Mouse (Mus musculus) small intestine, adult 2 months (tissue): ENCODE measurements around the gene Fip1l1. TPM values are rescaled to one million over a fixed set of nuclear protein-coding genes. Genes with fewer than 3 reads are reported as not detected.

Experiments
- H3K27ac ChIP-seq: fragments of 200-500 bp; 2 replicates; pipeline ENCODE4 v1.5.1; 2012; ENCODE audit warnings: low read depth, low read length, control low read depth, inconsistent platforms; ENCODE audit not compliant: insufficient read depth
- H3K27me3 ChIP-seq: fragments of 200-500 bp; 2 replicates; pipeline ENCODE4 v1.6.1; 2012; ENCODE audit warnings: mild to moderate bottlenecking, moderate library complexity, low read length, inconsistent platforms; ENCODE audit not compliant: control insufficient read depth, insufficient read depth
- H3K36me3 ChIP-seq: fragments of 200-500 bp; 2 replicates; pipeline ENCODE4 v1.6.1; 2012; ENCODE audit warnings: mild to moderate bottlenecking, low read length, control low read depth, inconsistent platforms; ENCODE audit not compliant: control insufficient read depth, insufficient read depth
- H3K4me1 ChIP-seq: fragments of 200-500 bp; 2 replicates; pipeline ENCODE4 v1.6.1; 2012; ENCODE audit warnings: low read length, inconsistent platforms, mixed read lengths; ENCODE audit not compliant: control insufficient read depth, insufficient read depth, insufficient read length
- H3K4me3 ChIP-seq: fragments of 200-500 bp; 2 replicates; pipeline ENCODE4 v1.5.1; 2012; ENCODE audit warnings: low read depth, mild to moderate bottlenecking, control low read depth, inconsistent platforms, low read length, moderate library complexity
- CTCF ChIP-seq: fragments of 200-500 bp; IDR thresholded peaks from 2 replicates; pipeline ENCODE4 v1.5.1; 2012; ENCODE audit warnings: low read depth, mild to moderate bottlenecking, control low read depth, inconsistent platforms, low read length, moderate library complexity, mixed read lengths; ENCODE audit not compliant: insufficient replicate concordance, insufficient read length; ENCODE audit errors: extremely low read depth
- POLR2A ChIP-seq: fragments of 200-500 bp; IDR thresholded peaks from 2 replicates; pipeline ENCODE4 v1.6.1; 2012; ENCODE audit warnings: low read depth, mild to moderate bottlenecking, control low read depth, inconsistent platforms, low read length, moderate library complexity
- WGBS: fragments of 180-500 bp; shearing (Covaris S2); methylation state at CpG from one replicate; pipeline ENCODE4 v1.1.7; 2018; 5-methylcytosine and 5-hydroxymethylcytosine counted together
- polyA plus RNA-seq: library from polyadenylated mRNA; depleted of rRNA; stranded (reverse); fragments of >200 nt; gene quantifications from 2 replicates; pipeline ENCODE4 v1.2.3, GENCODE M21; 2012; rRNA removed

The Fip1l1 gene
- 5.7 and 19.6 TPM in 2 replicates for polyA plus RNA-seq

DNA sequence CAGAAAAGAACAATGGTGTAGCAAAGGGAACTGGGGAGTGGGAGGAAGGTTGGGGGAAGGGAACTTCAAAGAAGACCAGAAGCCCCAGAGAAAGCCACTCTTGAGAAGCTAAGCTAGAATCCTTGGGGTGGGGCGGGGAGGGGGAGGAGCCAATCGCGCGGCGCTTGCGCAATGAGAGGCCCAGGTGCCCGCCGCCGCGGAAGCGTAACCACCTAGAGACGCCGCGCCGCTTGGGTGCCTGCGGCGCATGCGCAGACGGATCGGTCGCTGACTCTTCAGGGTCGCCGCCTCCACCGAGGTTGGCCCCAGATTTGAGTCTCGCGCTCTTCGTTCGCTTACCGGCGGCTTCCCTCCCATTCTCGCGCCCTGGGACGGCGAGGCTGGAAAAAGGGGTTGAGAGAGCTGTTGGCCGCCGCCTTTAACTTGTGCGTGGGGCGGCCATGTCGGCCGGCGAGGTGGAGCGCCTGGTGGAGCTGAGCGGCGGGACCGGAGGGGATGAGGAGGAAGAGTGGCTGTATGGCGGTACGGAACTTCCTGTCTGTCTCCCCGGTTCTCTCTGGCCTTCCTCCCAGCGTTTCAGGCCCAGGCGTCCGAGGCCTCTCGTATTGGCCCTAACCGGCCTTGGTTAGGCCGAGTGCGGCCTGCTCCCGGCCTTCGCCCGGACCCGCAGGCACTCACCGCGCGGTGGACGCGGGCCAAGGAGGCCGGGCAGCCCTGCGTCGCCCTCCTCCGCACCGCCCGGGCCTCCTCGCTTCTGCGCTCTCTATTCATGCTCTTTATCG is at the start of gene Fip1l1:
Gene Fip1l1 (plus strand): TSS at position 210 of the 782 bp plus-strand sequence.
- under 1% methylated on average over 73 of the region's 73 CpGs for WGBS
- Histone ChIP-seq H3K4me1 (peaks cover 2% of the 10 kb centered on the region), H3K27ac (peak within 1 kb of the TSS; percentile 76), H3K4me3 (peak within 1 kb of the TSS; percentile 77), H3K36me3 (peaks cover 6% of the 10 kb centered on the region; the same call in 1 of the 2 replicates), H3K27me3 (no peaks in the 10 kb centered on the region)
- peak; percentile 44 for TF ChIP-seq POLR2A
- TF ChIP-seq CTCF = no peak

- H3K4me1 ChIP-seq = no peaks in the 10 kb centered on the region
- H3K36me3 ChIP-seq = no peaks in the 10 kb centered on the region
- TF ChIP-seq CTCF (no peak), POLR2A (no peak)
- H3K27me3 ChIP-seq = no peaks in the 10 kb centered on the region
- H3K27ac ChIP-seq = no peak overlapping the region
- WGBS = 71% methylated on average over 3 of the region's 3 CpGs
- no peak overlapping the region for H3K4me3 ChIP-seq
These were observed 42.5 kb upstream of the Fip1l1 start for GRCm38 (mm10) chr5:74492705-74493104.

DNA sequence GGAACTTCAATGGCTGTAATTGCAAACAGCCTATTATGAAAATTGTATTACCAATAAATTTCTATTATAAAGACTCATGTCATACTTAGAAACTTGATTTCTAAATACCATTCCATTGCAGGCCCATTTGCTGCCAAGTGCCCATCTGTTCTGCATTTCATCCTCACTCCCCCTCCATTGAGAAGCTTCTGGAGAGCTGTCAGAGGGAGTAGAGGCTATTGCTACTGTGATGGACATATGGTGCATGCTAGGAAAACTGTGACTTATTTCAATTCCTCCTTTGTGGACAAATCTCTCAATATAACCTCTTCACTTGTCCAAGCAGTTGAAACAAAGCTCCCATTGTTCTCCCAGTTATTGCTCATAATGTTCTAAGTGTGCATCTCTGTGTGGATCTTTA is 23.6 kb upstream of the Fip1l1 start:
- Histone ChIP-seq H3K4me3 (no peak overlapping the region), H3K27me3 (no peaks in the 10 kb centered on the region), H3K4me1 (no peaks in the 10 kb centered on the region), H3K27ac (no peak overlapping the region), H3K36me3 (peaks cover 3% of the 10 kb centered on the region; the same call in 1 of the 2 replicates)
- no peak for TF ChIP-seq POLR2A
- TF ChIP-seq CTCF = no peak

DNA sequence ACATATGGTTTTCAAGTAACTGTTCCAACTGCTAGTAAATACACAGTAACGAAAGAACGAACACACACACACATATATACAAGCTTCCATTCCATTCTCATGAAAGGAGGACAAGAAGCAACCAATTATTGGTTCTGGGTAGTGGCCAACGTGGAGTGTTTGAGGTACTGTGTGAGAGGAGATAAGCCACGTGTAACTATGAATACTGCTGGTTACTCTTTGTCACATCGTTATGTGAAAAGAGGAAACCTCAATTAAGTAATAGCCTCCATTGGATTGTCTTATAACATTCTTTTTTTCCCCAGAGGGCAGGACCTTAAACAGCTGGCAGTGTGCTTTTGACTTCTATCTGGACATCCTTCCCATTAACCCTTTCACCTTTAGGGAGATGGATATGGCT is 8.2 kb upstream of the Fip1l1 start:
- no peak for TF ChIP-seq POLR2A
- no peak for TF ChIP-seq CTCF
- WGBS = 61% methylated on average over 5 of the region's 5 CpGs
- H3K27me3 ChIP-seq = no peaks in the 10 kb centered on the region
- H3K4me1 ChIP-seq = peaks cover 5% of the 10 kb centered on the region; the same call in 1 of the 2 replicates
- no peaks in the 10 kb centered on the region for H3K36me3 ChIP-seq
- no peak overlapping the region for H3K27ac ChIP-seq
- H3K4me3 ChIP-seq = no peak overlapping the region

DNA sequence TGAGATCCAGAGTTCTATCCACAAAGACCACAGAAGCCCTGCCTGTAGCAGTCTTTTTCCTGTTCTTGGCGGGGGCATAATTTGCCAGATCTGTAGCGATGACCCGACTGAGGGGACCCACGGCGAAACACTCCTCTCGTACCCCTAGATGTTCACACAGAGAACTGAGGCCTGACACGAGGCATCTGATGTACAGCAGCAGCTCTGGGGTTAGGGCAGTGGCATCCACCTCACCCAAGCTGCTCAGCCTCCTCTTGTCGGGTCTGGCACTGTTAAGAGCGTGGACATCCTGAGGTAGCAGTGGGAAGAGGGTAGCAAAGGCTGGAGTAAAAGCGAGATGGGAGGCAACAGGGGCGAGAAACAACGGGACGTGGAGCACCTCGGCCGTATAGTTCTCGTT is 4.5 kb upstream of the Fip1l1 start:
- H3K27ac ChIP-seq = no peak overlapping the region
- no peaks in the 10 kb centered on the region for H3K27me3 ChIP-seq
- TF ChIP-seq POLR2A (no peak), CTCF (no peak)
- H3K4me1 ChIP-seq = peaks cover 6% of the 10 kb centered on the region; the same call in 1 of the 2 replicates
- no peaks in the 10 kb centered on the region for H3K36me3 ChIP-seq
- WGBS = 5% methylated on average over 16 of the region's 16 CpGs
- peak overlapping the region; percentile 90 for H3K4me3 ChIP-seq

GRCm38 (mm10) chr5:74531630-74532280 is 3.5 kb upstream of the Fip1l1 start, which contains the start of gene Scfd2:
Gene Scfd2, minus strand, starts transcription at chr5:74531759.
- no peaks in the 10 kb centered on the region for H3K27me3 ChIP-seq
- H3K4me1 ChIP-seq = peaks cover 6% of the 10 kb centered on the region; the same call in 1 of the 2 replicates
- TF ChIP-seq POLR2A (no peak), CTCF (no peak)
- H3K4me3 ChIP-seq = peak within 1 kb of the TSS; percentile 90
- H3K27ac ChIP-seq = peak within 1 kb of the TSS; percentile 34
- WGBS = 4% methylated on average over 35 of the region's 35 CpGs
- H3K36me3 ChIP-seq = no peaks in the 10 kb centered on the region

GRCm38 (mm10) chr5:74536180-74536947 is 1.1 kb downstream of the Fip1l1 start:
- Histone ChIP-seq H3K4me3 (peak overlapping the region; percentile 77), H3K27me3 (no peaks in the 10 kb centered on the region), H3K36me3 (peaks cover 10% of the 10 kb centered on the region), H3K27ac (peak overlapping the region; percentile 76; the same call in 1 of the 2 replicates), H3K4me1 (peaks cover 2% of the 10 kb centered on the region)
- TF ChIP-seq POLR2A = no peak
- TF ChIP-seq CTCF = no peak
- 24% methylated on average over 12 of the region's 12 CpGs for WGBS
